Mouse (Mus musculus): ENCODE results near the gene Umad1.

DNA sequence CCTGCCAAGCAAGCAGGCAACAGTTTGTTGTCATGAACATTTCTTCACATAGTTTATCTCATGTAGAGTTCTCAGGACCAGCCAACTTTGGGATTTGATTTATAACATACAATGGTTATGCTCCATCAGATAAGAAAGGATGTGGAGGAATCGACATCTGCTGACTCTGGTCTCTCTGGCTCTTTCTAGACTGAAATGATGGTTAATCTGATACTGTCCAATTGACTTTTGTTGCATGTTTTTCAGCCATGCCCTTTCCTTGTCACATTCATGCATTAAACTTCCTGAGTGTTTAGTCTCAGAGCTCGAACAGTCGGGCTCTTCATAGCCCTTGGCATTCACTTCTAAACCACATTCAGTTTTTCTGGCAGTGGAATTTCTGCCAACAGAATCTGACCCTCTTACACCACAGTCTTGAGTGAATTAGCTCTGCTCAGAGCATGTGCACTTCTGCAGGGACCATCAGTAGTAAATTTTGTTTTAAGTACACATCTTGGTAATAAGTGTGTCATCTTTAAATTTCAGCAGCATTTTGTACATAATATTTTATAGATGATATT is 26.4 kb downstream of the Umad1 start:
- TF ChIP-seq USF2 (conservative IDR thresholded peaks at IDR 0.05; ENCODE audit: low read depth, low read length) = no peak
- TF ChIP-seq HCFC1 (IDR thresholded peaks at IDR 0.05; ENCODE audit: low read depth, low read length) = no peak
- TF ChIP-seq CHD1 (IDR thresholded peaks at IDR 0.05; ENCODE audit: low read depth, low read length) = no peak
- TF ChIP-seq GABPA (IDR thresholded peaks at IDR 0.05; ENCODE audit: insufficient replicate concordance, low read depth, low read length) = no peak
- TF ChIP-seq POLR2A (IDR thresholded peaks at IDR 0.05; ENCODE audit: low read depth, low read length) = no peak
- no peak for TF ChIP-seq MXI1 (IDR thresholded peaks at IDR 0.05; ENCODE audit: low read depth, low read length)
- TF ChIP-seq CTCF (conservative IDR thresholded peaks at IDR 0.05 in 1 of 2, IDR thresholded peaks at IDR 0.05 in 1 of 2; ENCODE audit: low read depth in 2 of 2, low read length in 2 of 2) = no peak
- no peak for TF ChIP-seq MEF2A (IDR thresholded peaks at IDR 0.05; ENCODE audit: borderline replicate concordance, low read depth, low read length)
- TF ChIP-seq EP300 (IDR thresholded peaks at IDR 0.05; ENCODE audit: low read length) = no peak
- no peak for TF ChIP-seq RCOR1 (conservative IDR thresholded peaks at IDR 0.05; ENCODE audit: low read depth, low read length)
- no peak for TF ChIP-seq KAT2A (IDR thresholded peaks at IDR 0.05; ENCODE audit: insufficient replicate concordance, low read length)
- TF ChIP-seq MAZ (IDR thresholded peaks at IDR 0.05; ENCODE audit: low read depth, low read length) = no peak

Measured in CH12.LX (cell line).